Mouse (Mus musculus) retina, postnatal 1 day (tissue): ENCODE measurements at regions not wholly inside any gene's neighbourhood (a gene's known extent, or its start where the extent isn't known, plus 50 kb on each side); places are given as distances from the start of the nearest gene placed in this dataset.

Source experiments
- DNase-seq: peaks from one replicate; pipeline ENCODE4 v3.0.0-alpha.2; 2012

DNA sequence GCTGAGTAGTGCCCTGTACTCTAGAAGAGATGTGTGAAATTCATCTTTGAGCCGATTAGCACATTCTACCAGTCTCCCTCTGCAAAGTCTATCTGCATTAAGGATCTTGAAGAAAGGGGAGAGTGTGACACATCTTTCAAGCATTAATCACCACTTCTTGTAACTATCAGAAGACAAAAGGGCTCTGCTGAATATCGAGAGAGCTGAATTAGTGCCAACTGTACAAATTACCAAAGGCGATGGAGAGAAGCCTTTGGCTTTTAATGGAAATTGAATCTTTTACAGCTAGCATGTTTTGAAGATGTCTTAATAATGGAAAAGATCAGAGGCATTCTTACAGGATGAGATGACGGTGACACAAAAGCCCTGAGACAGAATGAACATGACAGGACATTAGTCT lies 97.2 kb upstream of the Pam start:
- no peak for DNase-seq

DNA sequence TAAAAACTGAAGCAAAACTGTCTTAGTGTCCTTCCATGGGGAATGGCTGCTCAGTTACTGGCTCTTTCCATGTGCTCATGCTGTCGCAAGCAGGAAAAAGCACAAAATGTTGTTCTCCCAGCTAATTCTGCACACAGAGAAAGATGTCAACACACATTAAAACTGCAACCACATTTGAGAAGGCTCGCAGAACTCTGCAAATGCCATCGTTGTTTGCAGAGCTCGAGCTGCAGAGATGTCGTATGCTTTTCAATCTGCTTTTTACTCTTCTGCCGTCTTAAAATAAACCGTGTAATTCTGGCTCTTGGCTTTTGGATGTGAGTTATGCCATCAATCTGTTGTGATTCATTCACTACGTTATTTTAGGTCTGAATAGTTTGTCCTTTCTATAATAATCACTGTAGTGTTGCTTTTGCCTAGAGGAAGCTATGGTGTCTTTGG lies 96.6 kb upstream of the Pam start:
- peak; percentile 20 for DNase-seq

- DNase-seq, result no peak
Measured at GRCm38 (mm10) chr1:98191331-98191730, 95.9 kb upstream of the Pam start.

DNA sequence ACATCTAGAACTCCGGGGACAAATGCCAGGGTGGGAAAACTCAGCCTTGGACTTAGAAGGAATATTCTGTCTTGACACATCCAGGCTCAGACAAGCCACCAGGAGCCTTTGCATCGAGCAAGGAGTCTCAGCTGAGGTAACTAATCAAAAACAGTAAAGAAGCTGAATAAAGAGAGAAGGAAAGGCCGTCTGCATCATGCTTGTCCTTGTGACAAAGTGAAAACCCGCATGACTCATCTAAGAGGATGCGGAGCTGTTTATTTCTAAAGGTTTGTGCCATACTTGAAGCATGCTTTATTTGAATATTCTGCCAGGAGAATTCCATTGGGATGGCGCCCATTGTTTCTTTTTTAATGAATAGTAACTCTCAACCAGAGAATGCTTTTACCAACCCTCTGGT lies 95.3 kb upstream of the Pam start:
- DNase-seq, result peak; percentile 24

DNA sequence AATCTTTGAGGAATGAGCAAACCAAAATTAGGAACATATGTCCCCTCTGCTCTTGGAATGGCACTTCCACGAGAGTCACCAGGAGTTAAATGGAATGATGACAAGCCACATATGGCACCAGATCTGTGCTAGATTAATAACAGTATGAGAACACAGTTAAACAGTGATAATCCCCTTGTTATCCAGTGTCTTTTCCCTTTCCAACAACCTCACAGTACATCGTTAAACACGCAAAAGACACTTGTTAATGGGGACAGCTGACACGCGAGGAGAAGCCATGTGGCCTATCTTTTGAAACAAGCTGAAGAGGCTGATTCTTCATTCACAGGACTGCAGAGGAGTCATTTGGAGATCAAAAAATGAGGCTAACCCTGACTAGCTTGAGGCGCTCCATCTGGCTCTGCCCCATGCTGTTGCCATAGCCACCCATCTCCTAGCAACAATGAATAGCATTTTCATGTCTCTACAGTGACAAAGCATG lies 94.6 kb upstream of the Pam start:
- DNase-seq, result peak; percentile 93

GRCm38 (mm10) chr1:98180372-98180771 lies 84.9 kb upstream of the Pam start:
- DNase-seq, result no peak

- DNase-seq, result peak; percentile 52
Measured at GRCm38 (mm10) chr1:98179030-98179429, 83.6 kb upstream of the Pam start.

DNA sequence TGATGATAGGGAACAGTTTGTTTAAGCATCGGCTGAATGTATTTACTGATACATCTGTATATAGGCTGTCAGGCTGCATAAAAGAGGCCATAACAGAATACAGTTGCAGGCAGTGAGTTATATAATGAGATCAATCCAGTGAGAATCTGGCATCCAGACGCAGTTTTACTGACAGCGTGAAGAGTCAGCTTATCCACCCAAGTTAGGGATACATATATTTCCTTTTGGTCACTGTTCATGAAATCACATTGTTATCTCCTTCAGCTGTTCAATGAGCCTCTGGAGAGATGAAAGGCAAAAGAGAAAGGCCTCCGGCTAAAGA lies 79.3 kb upstream of the Pam start:
- no peak for DNase-seq

DNA sequence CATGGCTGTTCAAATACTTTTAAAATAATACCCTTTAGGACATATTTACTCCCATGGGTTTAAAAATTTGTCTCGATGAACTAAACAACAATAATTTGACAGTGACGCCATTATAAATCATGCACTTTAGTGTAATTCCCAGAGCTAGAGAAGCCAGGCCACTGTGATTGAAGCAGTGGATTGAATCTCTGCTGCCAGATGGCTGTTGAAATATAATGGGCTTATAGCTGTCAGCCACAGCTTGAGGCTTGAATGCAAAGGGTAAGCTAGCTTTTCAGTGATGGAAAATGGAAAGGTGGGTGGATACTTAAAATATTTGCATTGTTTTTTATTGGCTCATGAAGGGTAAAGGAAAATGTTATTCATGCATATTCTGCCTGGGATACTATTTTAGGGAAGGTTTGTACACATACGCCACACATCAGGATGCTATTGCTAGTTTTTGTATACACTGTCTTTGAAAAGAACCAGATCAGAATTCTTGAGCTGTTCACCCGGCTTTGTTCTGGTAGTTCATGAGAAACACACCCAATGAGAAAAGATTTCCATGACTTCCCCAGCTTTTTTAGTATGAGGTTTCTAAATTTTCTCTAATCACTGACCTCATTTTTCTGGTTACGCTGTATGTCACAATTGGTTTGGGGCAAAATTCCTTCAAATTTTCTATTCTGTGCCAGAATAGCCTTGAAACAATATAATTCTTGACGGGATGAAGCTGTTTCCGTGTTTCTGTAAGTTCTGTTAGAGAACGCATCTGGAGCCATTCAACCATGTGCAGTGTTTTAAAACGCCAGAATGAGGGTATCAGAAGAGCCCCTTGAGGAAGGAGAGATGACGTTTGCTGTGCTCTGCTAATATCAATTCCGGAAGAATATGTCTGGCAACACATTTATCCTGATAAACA lies 78.7 kb upstream of the Pam start:
- DNase-seq, result peak; percentile 23

- no peak for DNase-seq
Measured at GRCm38 (mm10) chr1:98173431-98173830, 78.0 kb upstream of the Pam start.

GRCm38 (mm10) chr1:98171291-98171690 lies 75.8 kb upstream of the Pam start:
- no peak for DNase-seq

DNA sequence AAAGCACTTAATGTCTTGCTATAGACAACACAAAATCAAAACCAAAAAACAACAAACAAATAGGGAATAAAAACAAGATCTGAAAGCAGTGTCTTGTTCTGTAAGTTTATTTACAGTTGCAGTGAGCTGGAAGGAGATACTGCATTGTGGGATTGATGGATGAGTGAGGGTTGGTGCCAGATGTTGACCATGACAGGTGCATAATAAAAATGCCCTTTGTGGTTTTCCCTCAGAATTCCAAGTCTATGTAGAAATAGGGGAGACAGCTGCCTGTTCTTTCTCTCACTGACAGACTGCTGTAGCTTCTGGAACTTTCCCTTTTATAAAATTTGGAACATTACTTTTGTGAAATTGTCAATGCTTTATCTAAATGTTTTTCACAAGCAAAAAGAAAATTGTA lies 73.9 kb upstream of the Pam start:
- no peak for DNase-seq

- DNase-seq, result no peak
Measured at GRCm38 (mm10) chr1:98167800-98168199, 72.4 kb upstream of the Pam start.

- DNase-seq, result no peak
Measured at GRCm38 (mm10) chr1:98162639-98162927, 67.1 kb upstream of the Pam start.

GRCm38 (mm10) chr1:98161882-98162638 lies 66.6 kb upstream of the Pam start:
- no peak for DNase-seq

DNA sequence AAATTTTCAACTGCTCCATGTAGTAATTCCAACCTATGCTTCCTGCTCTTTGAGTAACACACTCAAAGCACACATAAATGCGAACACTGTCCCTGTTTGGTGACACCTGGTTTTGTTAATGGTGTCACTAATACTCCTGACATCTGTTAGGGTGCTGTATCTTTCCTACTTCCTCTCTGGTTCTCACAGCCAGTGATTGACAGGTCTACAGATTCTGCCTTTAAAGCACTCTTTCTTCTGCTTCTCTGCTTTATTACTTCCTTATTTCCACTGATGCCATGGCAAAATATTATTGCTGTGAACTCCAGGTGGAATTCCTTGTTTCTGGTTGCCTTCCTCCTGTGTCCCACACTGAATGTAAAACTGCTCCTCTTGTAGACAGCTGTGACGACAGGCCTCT lies 63.5 kb upstream of the Pam start:
- DNase-seq, result no peak

- no peak for DNase-seq
Measured at GRCm38 (mm10) chr1:98147361-98147760, 51.9 kb upstream of the Pam start.
